Mouse (Mus musculus): Measurements from ENCODE around the gene Ccdc187. TPM values are rescaled to one million over a fixed set of nuclear protein-coding genes. Genes with fewer than 3 reads are reported as not detected.

Ccdc187 gene
- total RNA-seq, 2 experiments from 2014 or later = 0.03 TPM; not detected in 1

DNA sequence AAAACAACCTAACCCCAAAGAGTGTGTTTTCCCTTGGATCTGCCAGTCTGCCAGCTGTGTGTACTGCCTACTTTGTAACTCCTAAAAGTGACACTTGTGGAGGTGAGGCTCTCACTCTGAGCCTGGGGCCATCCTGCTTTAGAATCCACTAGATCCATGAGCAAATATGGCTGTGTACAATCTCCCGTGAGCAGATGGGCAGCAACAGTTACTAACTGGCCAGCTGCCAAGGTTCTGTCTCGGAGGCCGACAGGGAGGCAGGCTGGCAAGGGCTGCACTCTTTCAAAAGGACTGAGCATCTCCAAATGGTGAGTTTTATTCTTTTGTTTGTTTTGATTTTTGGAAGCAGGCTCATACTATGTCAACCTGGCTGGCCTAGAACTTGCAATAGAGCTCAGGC, 79.8 kb downstream of the Ccdc187 start:
- DNase-seq = no peak

GRCm38 (mm10) chr2:26209566-26209965, 84.8 kb downstream of the Ccdc187 start:
- DNase-seq = no peak

DNA sequence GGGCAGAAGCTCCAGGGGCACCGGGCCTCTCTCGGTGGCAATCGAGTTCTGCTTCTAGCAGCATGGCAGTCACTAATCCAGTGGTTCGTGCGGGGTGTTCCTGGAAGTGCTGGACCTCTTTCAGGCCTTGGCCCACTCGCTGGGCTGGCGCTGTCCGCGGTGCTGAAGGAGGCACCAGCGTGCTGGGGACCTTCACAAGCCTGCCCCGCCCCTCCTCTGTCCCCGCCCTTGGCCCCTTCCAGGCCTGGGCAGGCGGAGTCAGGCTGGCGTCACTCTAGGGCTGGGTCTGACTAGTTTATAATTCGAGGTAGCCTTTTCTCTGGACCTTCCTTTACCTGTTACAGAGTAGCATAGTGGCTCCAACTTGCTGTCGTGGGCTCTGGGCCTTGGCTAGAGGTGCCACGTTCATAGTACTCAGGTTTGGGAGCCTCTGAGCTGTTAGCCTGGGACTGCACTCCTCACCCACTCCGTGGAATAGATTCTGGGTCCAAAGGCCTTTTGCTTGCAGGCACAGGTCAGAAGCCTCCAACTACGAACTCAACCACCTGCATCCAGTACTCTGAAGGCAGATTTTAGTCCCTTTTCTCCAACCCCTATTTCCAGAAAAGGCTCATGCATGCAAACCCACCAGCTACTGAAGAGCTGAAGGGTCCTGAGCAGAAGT, 86.1 kb downstream of the Ccdc187 start, which contains the start of gene Lhx3:
Gene Lhx3, minus strand, starts transcription at position 164 of the 664 bp plus-strand sequence.
- peak; percentile 63 for DNase-seq

GRCm38 (mm10) chr2:26207559-26207958, 86.8 kb downstream of the Ccdc187 start:
- DNase-seq = no peak

GRCm38 (mm10) chr2:26205761-26206160, 88.6 kb downstream of the Ccdc187 start:
- DNase-seq = no peak

GRCm38 (mm10) chr2:26205126-26205525, 89.2 kb downstream of the Ccdc187 start:
- DNase-seq = no peak

- DNase-seq = no peak
These were observed 91.4 kb downstream of the Ccdc187 start for GRCm38 (mm10) chr2:26202849-26203475.

GRCm38 (mm10) chr2:26201926-26202848, 92.2 kb downstream of the Ccdc187 start:
- DNase-seq = no peak

GRCm38 (mm10) chr2:26198488-26198887, 95.9 kb downstream of the Ccdc187 start:
- DNase-seq = no peak

- no peak for DNase-seq
These were observed 99.6 kb downstream of the Ccdc187 start for GRCm38 (mm10) chr2:26194552-26195339.

Other genes with a start within 250 kb of the Ccdc187 start
- 10 to 100 TPM; 18.2 to 23.7 TPM for gene Nacc2, start 171.3 kb downstream of the Ccdc187 start, total RNA-seq (2021)
- gene Lhx3, start 86.3 kb downstream of the Ccdc187 start, total RNA-seq (2021) = not detected
- 1 to 10 TPM; 3.1 to 4.0 TPM for gene Qsox2, start 57.0 kb downstream of the Ccdc187 start, total RNA-seq (2021)
- 1 to 10 TPM; 3.1 TPM for gene Gpsm1, start 21.0 kb upstream of the Ccdc187 start, total RNA-seq (2021)
- 10 to 100 TPM; 18.3 to 18.7 TPM for gene Dnlz, start 57.6 kb upstream of the Ccdc187 start, total RNA-seq (2021)
- under 1 TPM; 0.46 to 0.56 TPM for gene Card9, start 66.4 kb upstream of the Ccdc187 start, total RNA-seq (2021)
- 1 to 10 TPM; 5.7 to 5.9 TPM for gene Snapc4, start 86.1 kb upstream of the Ccdc187 start, total RNA-seq (2021)
- 10 to 100 TPM; 24.9 to 27.3 TPM for gene Entr1, start 94.8 kb upstream of the Ccdc187 start, total RNA-seq (2021)
- 100 to 1,000 TPM; 128 to 139 TPM for gene Pmpca, start 94.8 kb upstream of the Ccdc187 start, total RNA-seq (2021)
- 1 to 10 TPM; 6.5 to 7.6 TPM for gene Inpp5e, start 114.6 kb upstream of the Ccdc187 start, total RNA-seq (2021)
- 10 to 100 TPM; 22.0 to 23.9 TPM for gene Sec16a, start 150.7 kb upstream of the Ccdc187 start, total RNA-seq (2021)
- gene Notch1, start 222.1 kb upstream of the Ccdc187 start, total RNA-seq (2021) = 1 to 10 TPM; 7.0 to 9.2 TPM